Mouse (Mus musculus): Measurements from ENCODE around the gene Zfp385a. TPM values are rescaled to one million over a fixed set of nuclear protein-coding genes. Genes with fewer than 3 reads are reported as not detected.
A peak's percentile ranks its signal among the peaks of the same experiment; 100 is the strongest.
"Not testable (repeated sequence)": the region's sequence is repeated elsewhere in the genome, so short reads cannot be mapped to it uniquely, and the experiment has no call there.

Zfp385a gene
- polyA plus RNA-seq, 1 experiment from 2014 or later: 20.9 TPM

- H3K9me3 ChIP-seq; H3K27me3 ChIP-seq (replicated peaks); H3K4me2 ChIP-seq (replicated peaks); H3K4me3 ChIP-seq; H3K36me3 ChIP-seq; H3K9ac ChIP-seq; H3K27ac ChIP-seq; ATAC-seq (ENCODE audit: low FRiP score, low read depth): not testable (repeated sequence)
- H3K4me1 ChIP-seq: peaks cover 33% of the 10 kb centered on the region
- WGBS: 94% methylated on average over 3 of the region's 3 CpGs
Observed at GRCm38 (mm10) chr15:103275943-103276342, 64.0 kb downstream of the Zfp385a start.

GRCm38 (mm10) chr15:103272419-103273279 is 67.2 kb downstream of the Zfp385a start, which contains the start of gene Copz1:
Gene Copz1 (plus strand): TSS chr15:103272714.
- WGBS: under 1% methylated on average over 38 of the region's 38 CpGs

DNA sequence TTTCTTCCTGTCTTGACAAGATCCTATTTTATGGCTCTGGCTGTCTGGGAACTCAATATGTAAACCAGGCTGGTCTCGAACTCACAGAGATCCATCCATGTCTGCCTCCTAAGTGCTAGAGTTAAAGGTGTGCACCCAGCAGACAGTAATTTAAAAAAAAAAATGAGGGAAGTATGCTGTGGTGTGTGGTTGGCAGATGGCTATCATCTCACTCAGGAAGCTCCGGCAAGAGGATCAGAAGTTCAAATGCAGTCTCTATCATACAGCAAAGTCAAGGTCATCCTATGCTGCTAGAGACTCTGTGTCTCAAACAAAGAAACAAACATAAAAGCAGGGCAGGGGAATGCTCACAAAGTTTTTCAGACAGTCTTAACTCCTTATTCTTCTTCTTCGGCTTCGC is 71.0 kb downstream of the Zfp385a start:
- Histone ChIP-seq H3K27me3 (replicated peaks) (no peaks in the 10 kb centered on the region), H3K4me2 (replicated peaks) (no peak overlapping the region), H3K27ac (no peak overlapping the region), H3K9me3 (no peaks in the 10 kb centered on the region), H3K36me3 (no peaks in the 10 kb centered on the region), H3K4me3 (no peak overlapping the region), H3K4me1 (peaks cover 7% of the 10 kb centered on the region), H3K9ac (no peak overlapping the region)
- 85% methylated on average over 4 of the region's 4 CpGs for WGBS
- no peak for ATAC-seq (ENCODE audit: low FRiP score, low read depth)

More at GRCm38 (mm10) chr15:103272419-103273279, 67.2 kb downstream of the Zfp385a start, which contains the start of gene Copz1:
- peak within 1 kb of the TSS; percentile 84 for H3K9ac ChIP-seq
- peaks cover 14% of the 10 kb centered on the region for H3K4me1 ChIP-seq
- peak; percentile 99 for ATAC-seq (ENCODE audit: low FRiP score, low read depth)
- H3K4me3 ChIP-seq: peak within 1 kb of the TSS; percentile 84
- H3K4me2 ChIP-seq (replicated peaks): peak within 1 kb of the TSS; percentile 74
- no peaks in the 10 kb centered on the region for H3K9me3 ChIP-seq
- no peaks in the 10 kb centered on the region for H3K36me3 ChIP-seq
- no peak within 1 kb of the TSS for H3K27ac ChIP-seq
- no peaks in the 10 kb centered on the region for H3K27me3 ChIP-seq (replicated peaks)

GRCm38 (mm10) chr15:103264794-103265193 is 75.1 kb downstream of the Zfp385a start:
- Histone ChIP-seq H3K27ac (no peak overlapping the region), H3K9me3 (no peaks in the 10 kb centered on the region), H3K4me3 (no peak overlapping the region), H3K9ac (no peak overlapping the region), H3K4me2 (replicated peaks) (no peak overlapping the region), H3K27me3 (replicated peaks) (no peaks in the 10 kb centered on the region), H3K36me3 (no peaks in the 10 kb centered on the region), H3K4me1 (no peaks in the 10 kb centered on the region)
- WGBS: 86% methylated on average over 2 of the region's 2 CpGs
- ATAC-seq (ENCODE audit: low FRiP score, low read depth): no peak

MicroRNAs encoded within 50 kb of the gene (microRNA counts, 519-probe panel; counts per million panel counts)
- microRNA mmu-miR-148b: 5,491 counts per million, percentile 87 among the panel's probes with 10 or more counts

Small RNA genes within 50 kb of the gene (microRNA-seq; reads per million reads assigned to microRNA genes)
- gene Mir148b (138 reads per million, percentile 56 among the genes with 10 or more reads in this experiment), gene Mir6963 (not detected)

Other genes with a start within 250 kb of the Zfp385a start
- gene Smug1, start 173.0 kb downstream of the Zfp385a start, polyA plus RNA-seq (2016; fragmentation: Nextera tagmentation; extraction: Ambion mirVana): 66.6 and 68.0 TPM in 2 replicates
- 149 and 157 TPM in 2 replicates for gene Cbx5, start 100.3 kb downstream of the Zfp385a start, polyA plus RNA-seq (2016; fragmentation: Nextera tagmentation; extraction: Ambion mirVana)
- 1,154 and 1,199 TPM in 2 replicates for gene Hnrnpa1, start 99.7 kb downstream of the Zfp385a start, polyA plus RNA-seq (2016; fragmentation: Nextera tagmentation; extraction: Ambion mirVana)
- 3.2 and 4.3 TPM in 2 replicates for gene Nfe2, start 81.7 kb downstream of the Zfp385a start, polyA plus RNA-seq (2016; fragmentation: Nextera tagmentation; extraction: Ambion mirVana)
- gene Copz1, start 67.4 kb downstream of the Zfp385a start, polyA plus RNA-seq (2016; fragmentation: Nextera tagmentation; extraction: Ambion mirVana): 231 and 243 TPM in 2 replicates
- 0.25 and 0.29 TPM in 2 replicates for gene Gpr84, start 29.5 kb downstream of the Zfp385a start, polyA plus RNA-seq (2016; fragmentation: Nextera tagmentation; extraction: Ambion mirVana)
- 19.1 and 19.9 TPM in 2 replicates for gene Itga5, start 26.7 kb upstream of the Zfp385a start, polyA plus RNA-seq (2016; fragmentation: Nextera tagmentation; extraction: Ambion mirVana)
- gene Gtsf1, start 90.4 kb upstream of the Zfp385a start, polyA plus RNA-seq (2016; fragmentation: Nextera tagmentation; extraction: Ambion mirVana): not detected in 2 replicates
- 0.38 TPM in 1 of 2 replicates, not detected in the other for gene Gtsf2, start 108.4 kb upstream of the Zfp385a start, polyA plus RNA-seq (2016; fragmentation: Nextera tagmentation; extraction: Ambion mirVana)
- 1.7 and 1.8 TPM in 2 replicates for gene Nckap1l, start 113.7 kb upstream of the Zfp385a start, polyA plus RNA-seq (2016; fragmentation: Nextera tagmentation; extraction: Ambion mirVana)
- 51.1 and 53.7 TPM in 2 replicates for gene Pde1b, start 162.9 kb upstream of the Zfp385a start, polyA plus RNA-seq (2016; fragmentation: Nextera tagmentation; extraction: Ambion mirVana)
- gene Ppp1r1a, start 197.9 kb upstream of the Zfp385a start, polyA plus RNA-seq (2016; fragmentation: Nextera tagmentation; extraction: Ambion mirVana): 53.1 and 55.5 TPM in 2 replicates
- gene Glycam1, start 225.0 kb upstream of the Zfp385a start, polyA plus RNA-seq (2016; fragmentation: Nextera tagmentation; extraction: Ambion mirVana): not detected in 2 replicates